Mouse (Mus musculus) MEL (cell line): ENCODE measurements around the gene Nat8f6.

Source experiments
- CTCF ChIP-seq, 3 experiments: IDR thresholded peaks in 2 of 3; conservative IDR thresholded peaks in 1 of 3; 2 replicates each; pipeline ENCODE4 v1.5.1; 2011 to 2012; ENCODE audit warnings: low read length in 3 of 3, low read depth in 2 of 3, mild to moderate bottlenecking in 2 of 3, improper control_type of control experiment in 1 of 3, inconsistent platforms in 1 of 3, mixed read lengths in 1 of 3, moderate library complexity in 1 of 3; ENCODE audit not compliant: control insufficient read depth in 1 of 3, insufficient read depth in 1 of 3, poor library complexity in 1 of 3, severe bottlenecking in 1 of 3
- E2F4 ChIP-seq: IDR thresholded peaks from 2 replicates; pipeline ENCODE4 v1.6.1; 2011; ENCODE audit warnings: low read depth, low read length, improper control_type of control experiment, borderline replicate concordance
- EP300 ChIP-seq, 2 experiments: IDR thresholded peaks; 2 replicates each; pipeline ENCODE4 v1.6.1; 2011; ENCODE audit warnings: improper control_type of control experiment in 2 of 2, low read length in 2 of 2, low read depth in 1 of 2, mild to moderate bottlenecking in 1 of 2
- GABPA ChIP-seq: IDR thresholded peaks from 2 replicates; pipeline ENCODE4 v1.6.1; 2012; ENCODE audit warnings: low read depth, mild to moderate bottlenecking, inconsistent platforms, low read length, improper control_type of control experiment, moderate library complexity
- GATA1 ChIP-seq: IDR thresholded peaks from 2 replicates; pipeline ENCODE4 v1.6.1; 2011; ENCODE audit warnings: low read depth, low read length, improper control_type of control experiment
- MYC ChIP-seq: IDR thresholded peaks from 2 replicates; pipeline ENCODE4 v1.6.1; 2011; ENCODE audit warnings: low read depth, mild to moderate bottlenecking, low read length, improper control_type of control experiment, moderate library complexity
- NELFE ChIP-seq: IDR thresholded peaks from 2 replicates; pipeline ENCODE4 v1.6.1; 2011; ENCODE audit warnings: low read depth, low read length, improper control_type of control experiment
- POLR2A ChIP-seq, 2 experiments: IDR thresholded peaks; 2 replicates each; pipeline ENCODE4 v1.6.1; 2011 to 2012; ENCODE audit warnings: low read length in 2 of 2, mild to moderate bottlenecking in 2 of 2, control low read depth in 1 of 2, improper control_type of control experiment in 1 of 2, low read depth in 1 of 2, moderate library complexity in 1 of 2; ENCODE audit not compliant: control insufficient read depth in 1 of 2, insufficient read depth in 1 of 2, poor library complexity in 1 of 2
- RAD21 ChIP-seq: IDR thresholded peaks from 2 replicates; pipeline ENCODE4 v1.6.1; 2011; ENCODE audit warnings: mild to moderate bottlenecking, low read depth, low read length, improper control_type of control experiment
- RCOR1 ChIP-seq: IDR thresholded peaks from 2 replicates; pipeline ENCODE4 v1.6.1; 2012; ENCODE audit warnings: low read depth, mild to moderate bottlenecking, inconsistent platforms, low read length, improper control_type of control experiment
- SIN3A ChIP-seq: IDR thresholded peaks from 2 replicates; pipeline ENCODE4 v1.6.1; 2012; ENCODE audit warnings: low read length, improper control_type of control experiment, inconsistent platforms
- TBP ChIP-seq: IDR thresholded peaks from 2 replicates; pipeline ENCODE4 v1.8.0; 2011; ENCODE audit warnings: low read depth, low read length, improper control_type of control experiment
- ZC3H11A ChIP-seq: IDR thresholded peaks from 2 replicates; pipeline ENCODE4 v1.6.1; 2012; ENCODE audit warnings: low read depth, mild to moderate bottlenecking, inconsistent platforms, low read length, improper control_type of control experiment

DNA sequence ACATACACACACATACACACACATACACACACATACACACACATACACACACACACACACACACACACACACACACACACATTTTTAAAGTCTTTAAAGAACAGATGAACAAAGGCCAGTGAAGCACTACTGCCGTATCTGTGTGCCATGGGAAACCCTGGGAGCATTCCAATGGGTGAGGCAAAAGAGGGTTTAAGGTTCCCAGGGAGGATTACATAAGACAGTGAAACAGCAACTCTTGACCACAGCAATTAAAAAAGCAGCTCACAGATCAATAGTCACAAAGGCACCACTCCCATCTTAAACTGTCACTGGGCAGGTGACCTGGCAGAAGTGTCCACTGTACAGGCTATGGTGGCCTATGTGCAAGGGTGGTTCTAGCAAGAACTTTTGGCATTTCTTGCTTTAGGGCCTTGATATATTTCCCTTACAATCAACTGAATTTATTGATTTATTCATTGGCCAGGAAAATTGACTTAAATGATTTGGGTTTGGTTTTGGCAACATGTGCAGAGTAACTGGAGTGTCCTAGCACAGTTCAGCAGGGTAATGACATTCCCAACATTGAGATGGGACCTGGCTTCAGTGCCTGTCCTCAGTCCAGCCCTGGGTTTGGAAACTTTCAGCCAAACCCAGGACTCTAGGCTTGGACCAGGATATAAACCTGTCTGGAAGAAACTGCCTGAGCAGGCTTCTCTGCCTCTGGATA is 2.8 kb upstream of the Nat8f6 start:
- TF ChIP-seq GABPA (no peak), CTCF (IDR thresholded peaks at IDR 0.05 in 2 of 3, conservative IDR thresholded peaks at IDR 0.05 in 1 of 3; ENCODE audit: control insufficient read depth in 1 of 3, insufficient read depth in 1 of 3, low read depth in 2 of 3, low read length in 3 of 3, poor library complexity in 1 of 3, severe bottlenecking in 1 of 3) (no peak), SIN3A (no peak), MYC (no peak), RCOR1 (no peak), NELFE (no peak), E2F4 (no peak), RAD21 (no peak), ZC3H11A (no peak), POLR2A (IDR thresholded peaks at IDR 0.05; ENCODE audit: control insufficient read depth in 1 of 2, insufficient read depth in 1 of 2, low read depth in 1 of 2, low read length in 2 of 2, poor library complexity in 1 of 2) (no peak), EP300 (IDR thresholded peaks at IDR 0.05; ENCODE audit: low read depth in 1 of 2, low read length in 2 of 2) (no peak), TBP (no peak), GATA1 (no peak)
